Mouse (Mus musculus): ENCODE results near the gene Apob. TPM values are rescaled to one million over a fixed set of nuclear protein-coding genes. Genes with fewer than 3 reads are reported as not detected.

Apob gene
- polyA plus RNA-seq, 1 experiment: 0.99 TPM

Other genes with a start within 250 kb of the Apob start
- 43.6 and 55.7 TPM in 2 replicates for gene Ldah, start 230.5 kb downstream of the Apob start, polyA plus RNA-seq (2012; ENCODE audit: insufficient read depth, insufficient read length, missing spikeins)